Mouse (Mus musculus) neural tube, embryonic 12.5 days (tissue): ENCODE data around the gene Fbxo9. TPM values are rescaled to one million over a fixed set of nuclear protein-coding genes. Genes with fewer than 3 reads are reported as not detected.

ENCODE experiments used
- ATAC-seq: fragments of 200-750 bp; cut with Nextera tagmentation; 2 replicates; pipeline ENCODE4 v1.8.0; 2017; ENCODE audit warnings: low read depth, mild to moderate bottlenecking, moderate TSS enrichment, moderate library complexity; ENCODE audit not compliant: low FRiP score
- H3K27ac ChIP-seq: fragments of 300-500 bp; sonication (generic); 2 replicates; pipeline ENCODE4 v1.5.1; 2016
- H3K27me3 ChIP-seq: fragments of 300-500 bp; sonication (generic); replicated peaks from 2 replicates; pipeline ENCODE4 v1.6.1; 2016; ENCODE audit warnings: mild to moderate bottlenecking
- H3K36me3 ChIP-seq: fragments of 300-500 bp; sonication (generic); 2 replicates; pipeline ENCODE4 v1.6.1; 2016; ENCODE audit warnings: mild to moderate bottlenecking
- H3K4me1 ChIP-seq: fragments of 300-500 bp; sonication (generic); 2 replicates; pipeline ENCODE4 v1.6.1; 2016
- H3K4me2 ChIP-seq: fragments of 300-500 bp; sonication (generic); replicated peaks from 2 replicates; pipeline ENCODE4 v1.6.1; 2016; ENCODE audit warnings: mild to moderate bottlenecking
- H3K4me3 ChIP-seq: fragments of 300-500 bp; sonication (generic); 2 replicates; pipeline ENCODE4 v1.5.1; 2016
- H3K9ac ChIP-seq: fragments of 300-500 bp; sonication (generic); 2 replicates; pipeline ENCODE4 v1.6.1; 2016; ENCODE audit warnings: mild to moderate bottlenecking
- H3K9me3 ChIP-seq: fragments of 300-500 bp; sonication (generic); 2 replicates; pipeline ENCODE4 v1.6.1; 2016; ENCODE audit warnings: mild to moderate bottlenecking
- WGBS: fragments of 180-500 bp; shearing (Covaris S2); methylation state at CpG from one replicate; pipeline ENCODE4 v1.1.7; 2016; 5-methylcytosine and 5-hydroxymethylcytosine counted together
- polyA plus RNA-seq: library from polyadenylated mRNA; unstranded; fragments of >200 nt; fragmentation: Nextera tagmentation; extraction: Ambion mirVana; gene quantifications from 2 replicates; pipeline ENCODE4 v1.2.1, GENCODE M21; 2016

The Fbxo9 gene
- polyA plus RNA-seq, 1 experiment from 2014 or later = 53.4 TPM

- H3K36me3 ChIP-seq = no peaks in the 10 kb centered on the region
- ATAC-seq = no peak
- WGBS = 75% methylated on average over 3 of the region's 3 CpGs
Measured at GRCm38 (mm10) chr9:78054298-78054697, 54.6 kb downstream of the Fbxo9 start.

DNA sequence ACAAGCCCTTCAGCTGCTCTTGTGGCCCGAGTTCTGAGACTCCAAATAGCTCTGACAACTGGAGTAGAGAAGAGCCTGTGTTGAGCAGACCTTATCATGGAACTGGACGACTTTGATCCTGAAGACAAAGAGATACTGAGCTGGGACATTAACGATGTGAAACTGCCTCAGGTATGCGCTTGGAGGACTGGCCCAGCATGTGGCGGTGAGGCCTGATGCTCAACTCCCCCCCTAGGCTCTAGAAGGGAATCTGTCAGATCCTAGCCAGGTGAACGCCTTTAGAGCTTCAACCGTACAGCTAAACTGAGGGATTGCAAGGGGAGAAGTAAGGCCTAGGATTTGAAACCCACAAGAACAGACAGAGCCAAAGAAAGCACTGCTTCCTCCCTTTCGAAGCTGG, 55.0 kb downstream of the Fbxo9 start:
- ATAC-seq = no peak
- Histone ChIP-seq H3K4me1 (no peaks in the 10 kb centered on the region), H3K4me3 (no peak overlapping the region), H3K4me2 (no peak overlapping the region), H3K27me3 (no peaks in the 10 kb centered on the region), H3K9ac (no peak overlapping the region), H3K36me3 (no peaks in the 10 kb centered on the region), H3K9me3 (no peaks in the 10 kb centered on the region), H3K27ac (no peak overlapping the region)
- WGBS = 76% methylated on average over 8 of the region's 8 CpGs

More at GRCm38 (mm10) chr9:78054298-78054697, 54.6 kb downstream of the Fbxo9 start:
- Histone ChIP-seq H3K27ac (no peak overlapping the region), H3K4me2 (no peak overlapping the region), H3K9me3 (no peaks in the 10 kb centered on the region), H3K27me3 (no peaks in the 10 kb centered on the region), H3K4me3 (no peak overlapping the region), H3K4me1 (no peaks in the 10 kb centered on the region), H3K9ac (no peak overlapping the region)

DNA sequence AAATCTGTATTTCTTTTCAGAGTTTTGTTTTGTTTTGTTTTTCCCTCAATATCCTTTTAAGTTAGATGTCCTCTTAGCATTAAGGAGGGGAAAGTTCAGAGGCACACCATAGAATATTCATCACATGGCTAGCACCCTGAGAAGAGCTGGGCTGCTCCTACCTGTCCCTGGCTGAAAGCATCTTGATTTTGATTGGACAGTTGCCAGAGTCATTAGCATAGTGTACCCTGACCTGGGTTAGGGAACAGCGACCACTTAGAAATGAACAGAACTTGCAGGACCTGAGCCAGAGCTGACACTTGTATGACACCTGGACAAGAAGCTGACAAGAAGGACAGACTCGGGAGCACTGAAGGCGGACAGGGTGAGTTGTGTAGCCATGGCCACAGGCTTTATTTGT, 57.2 kb downstream of the Fbxo9 start, which contains the start of gene Gcm1:
Gene Gcm1, plus strand, starts transcription at position 248 of the 400 bp plus-strand sequence.
- Histone ChIP-seq H3K4me1 (no peaks in the 10 kb centered on the region), H3K27me3 (no peaks in the 10 kb centered on the region), H3K36me3 (no peaks in the 10 kb centered on the region), H3K9me3 (no peaks in the 10 kb centered on the region), H3K27ac (no peak within 1 kb of the TSS), H3K9ac (no peak within 1 kb of the TSS), H3K4me2 (no peak within 1 kb of the TSS), H3K4me3 (no peak within 1 kb of the TSS)
- no peak for ATAC-seq
- 56% methylated on average over 3 of the region's 3 CpGs for WGBS

GRCm38 (mm10) chr9:78050452-78050970, 58.4 kb downstream of the Fbxo9 start:
- no peak overlapping the region for H3K9ac ChIP-seq
- no peaks in the 10 kb centered on the region for H3K36me3 ChIP-seq
- H3K4me1 ChIP-seq = no peaks in the 10 kb centered on the region
- H3K27me3 ChIP-seq = no peaks in the 10 kb centered on the region
- H3K27ac ChIP-seq = no peak overlapping the region
- ATAC-seq = no peak
- WGBS = 55% methylated on average over 5 of the region's 5 CpGs
- no peak overlapping the region for H3K4me3 ChIP-seq
- H3K9me3 ChIP-seq = no peaks in the 10 kb centered on the region
- no peak overlapping the region for H3K4me2 ChIP-seq

DNA sequence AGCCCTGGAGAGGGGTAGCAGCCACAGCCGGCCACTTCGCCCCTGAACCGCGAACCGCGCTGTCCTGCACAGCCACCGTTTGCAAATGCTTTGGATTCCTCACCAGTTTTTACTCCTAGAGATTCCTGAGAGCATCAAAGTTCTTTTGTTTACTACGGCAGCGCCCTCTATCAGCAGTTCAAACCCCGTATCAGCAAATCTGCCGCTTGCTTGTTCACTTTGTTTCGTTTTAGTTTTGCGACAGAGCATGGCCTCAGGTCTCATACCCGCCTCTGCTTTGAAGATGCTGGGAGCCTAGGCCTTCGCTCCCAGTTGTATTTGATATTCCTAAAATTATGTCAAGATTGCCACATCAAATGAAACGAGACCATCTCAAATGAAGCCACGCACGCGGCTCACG, 62.1 kb downstream of the Fbxo9 start:
- no peak overlapping the region for H3K4me3 ChIP-seq
- H3K4me2 ChIP-seq = no peak overlapping the region
- H3K4me1 ChIP-seq = no peaks in the 10 kb centered on the region
- no peak for ATAC-seq
- H3K27me3 ChIP-seq = no peaks in the 10 kb centered on the region
- H3K36me3 ChIP-seq = no peaks in the 10 kb centered on the region
- H3K27ac ChIP-seq = no peak overlapping the region
- no peak overlapping the region for H3K9ac ChIP-seq
- H3K9me3 ChIP-seq = no peaks in the 10 kb centered on the region
- WGBS = 60% methylated on average over 20 of the region's 20 CpGs

- Histone ChIP-seq H3K9me3 (no peaks in the 10 kb centered on the region), H3K36me3 (no peaks in the 10 kb centered on the region), H3K4me1 (no peaks in the 10 kb centered on the region), H3K9ac (no peak overlapping the region), H3K27ac (no peak overlapping the region), H3K4me3 (no peak overlapping the region), H3K27me3 (no peaks in the 10 kb centered on the region), H3K4me2 (no peak overlapping the region)
- no peak for ATAC-seq
- 81% methylated on average over 6 of the region's 6 CpGs for WGBS
Measured at GRCm38 (mm10) chr9:78045171-78045570, 63.7 kb downstream of the Fbxo9 start.

DNA sequence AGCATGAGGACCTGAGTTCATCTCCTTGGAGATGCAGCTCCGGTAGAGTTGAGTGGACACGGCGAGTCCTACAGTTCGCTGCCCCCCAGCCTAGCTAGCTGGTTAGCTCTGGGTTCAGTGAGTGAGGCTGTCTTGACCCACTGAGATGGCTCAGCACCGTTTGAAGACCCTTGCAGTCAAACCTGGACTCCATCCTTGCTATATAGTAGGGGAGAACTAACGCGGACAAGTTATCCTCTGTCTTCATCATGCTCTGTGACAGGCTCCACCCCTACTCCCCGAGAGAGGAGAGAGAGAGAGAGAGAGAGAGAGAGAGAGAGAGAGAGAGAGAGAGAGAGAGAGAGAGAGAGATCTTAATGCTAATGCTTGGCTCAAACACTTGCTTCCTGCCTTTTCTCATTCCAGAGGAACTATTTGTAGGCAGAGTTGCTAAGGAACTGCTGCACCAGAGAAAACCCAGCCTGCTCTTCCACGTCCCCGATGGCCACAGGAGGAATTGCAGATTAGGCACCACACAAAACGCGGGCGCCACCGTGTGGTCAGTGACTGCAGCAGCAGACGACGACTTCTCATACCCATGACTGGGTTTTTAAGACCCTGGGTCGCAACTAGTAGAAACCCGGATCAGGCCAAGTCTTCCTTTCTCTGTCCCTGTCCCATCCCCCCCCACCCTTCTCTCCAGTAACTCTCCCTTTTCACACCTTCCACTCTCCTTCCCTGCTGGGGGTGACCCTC, 69.9 kb downstream of the Fbxo9 start:
- Histone ChIP-seq H3K4me3 (no peak overlapping the region), H3K9me3 (no peaks in the 10 kb centered on the region), H3K27ac (no peak overlapping the region), H3K27me3 (no peaks in the 10 kb centered on the region), H3K36me3 (no peaks in the 10 kb centered on the region), H3K4me2 (no peak overlapping the region), H3K9ac (no peak overlapping the region), H3K4me1 (no peaks in the 10 kb centered on the region)
- WGBS = 40% methylated on average over 18 of the region's 18 CpGs
- ATAC-seq = 0 out of 2 replicates have a peak, but pooled peaks have one; percentile 29

DNA sequence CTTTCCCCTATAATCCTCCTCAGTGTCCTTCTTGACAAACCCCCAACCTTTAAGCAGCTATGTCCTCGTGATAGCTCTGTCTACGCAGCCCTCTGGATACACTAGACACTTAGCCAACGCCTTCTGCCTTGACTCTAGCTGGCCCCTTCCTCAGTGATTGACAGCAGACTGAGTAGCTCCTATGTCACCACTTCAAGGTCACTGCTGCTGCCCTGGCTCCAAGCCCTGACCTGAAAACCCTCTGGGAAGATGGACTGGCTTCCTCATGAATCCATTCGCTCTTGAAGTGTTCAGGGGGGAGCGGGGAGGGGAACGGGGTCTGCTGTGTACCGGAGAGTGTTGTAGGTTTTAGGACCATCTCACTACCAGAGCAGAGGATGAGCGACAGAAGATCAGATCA, 73.0 kb downstream of the Fbxo9 start:
- Histone ChIP-seq H3K4me3 (no peak overlapping the region), H3K27ac (no peak overlapping the region), H3K27me3 (no peaks in the 10 kb centered on the region), H3K9ac (no peak overlapping the region), H3K36me3 (no peaks in the 10 kb centered on the region), H3K4me2 (no peak overlapping the region), H3K9me3 (no peaks in the 10 kb centered on the region), H3K4me1 (no peaks in the 10 kb centered on the region)
- no peak for ATAC-seq
- 90% methylated on average over 8 of the region's 8 CpGs for WGBS

DNA sequence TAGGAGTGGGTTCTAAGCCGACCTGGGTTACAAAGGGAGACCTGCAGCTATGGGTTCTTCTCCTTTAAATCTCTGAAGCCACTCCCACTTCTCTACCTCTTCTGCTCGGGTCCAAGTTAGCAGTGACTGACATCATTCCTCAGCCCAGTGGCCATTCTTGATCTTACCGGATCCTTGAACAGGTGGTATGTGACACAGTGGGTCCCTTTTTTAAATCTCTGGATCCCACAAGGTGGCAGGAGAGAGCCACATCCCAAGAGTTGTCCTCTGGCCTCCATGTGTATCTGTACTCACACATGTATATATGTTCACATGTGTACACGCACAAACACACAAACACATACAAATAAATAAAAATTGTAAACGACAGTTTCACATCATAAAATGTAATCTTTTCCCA, 73.6 kb downstream of the Fbxo9 start:
- H3K9me3 ChIP-seq = no peaks in the 10 kb centered on the region
- no peak overlapping the region for H3K27ac ChIP-seq
- no peak overlapping the region for H3K4me2 ChIP-seq
- no peak overlapping the region for H3K9ac ChIP-seq
- no peak overlapping the region for H3K4me3 ChIP-seq
- H3K27me3 ChIP-seq = no peaks in the 10 kb centered on the region
- 82% methylated on average over 5 of the region's 5 CpGs for WGBS
- H3K36me3 ChIP-seq = no peaks in the 10 kb centered on the region
- ATAC-seq = no peak
- H3K4me1 ChIP-seq = no peaks in the 10 kb centered on the region

DNA sequence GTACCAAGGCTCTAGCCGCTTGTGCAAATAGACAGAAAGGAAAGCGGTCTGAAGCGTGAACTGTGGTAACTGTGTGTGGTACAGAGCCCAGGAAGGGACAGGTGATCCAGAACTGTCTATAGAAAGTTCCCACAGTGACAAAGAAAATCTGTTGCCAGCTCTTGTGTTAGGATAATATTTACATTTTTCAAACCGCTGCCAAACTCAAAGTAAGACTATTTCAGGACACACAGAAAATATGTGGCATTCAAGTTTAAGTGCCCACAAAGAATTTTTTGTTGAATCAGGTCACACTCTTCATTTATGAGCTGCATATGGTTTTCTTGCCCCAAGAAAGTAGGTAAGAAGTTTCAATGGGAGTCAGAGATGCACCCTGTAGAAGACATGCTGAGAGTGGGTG, 75.9 kb downstream of the Fbxo9 start:
- no peaks in the 10 kb centered on the region for H3K9me3 ChIP-seq
- H3K27me3 ChIP-seq = no peaks in the 10 kb centered on the region
- H3K36me3 ChIP-seq = no peaks in the 10 kb centered on the region
- no peak overlapping the region for H3K4me3 ChIP-seq
- 90% methylated on average over 4 of the region's 4 CpGs for WGBS
- no peak overlapping the region for H3K27ac ChIP-seq
- no peak overlapping the region for H3K4me2 ChIP-seq
- H3K4me1 ChIP-seq = no peaks in the 10 kb centered on the region
- H3K9ac ChIP-seq = no peak overlapping the region
- no peak for ATAC-seq

Other genes starting within 250 kb of the Fbxo9 start
- 66.4 and 67.9 TPM in 2 replicates for gene Elovl5, start 191.7 kb downstream of the Fbxo9 start, polyA plus RNA-seq
- not detected in 2 replicates for gene Gcm1, start 57.1 kb downstream of the Fbxo9 start, polyA plus RNA-seq
- gene Ick, start 127 bp upstream of the Fbxo9 start, polyA plus RNA-seq = 37.2 and 39.7 TPM in 2 replicates
- gene Gsta4, start 73.7 kb upstream of the Fbxo9 start, polyA plus RNA-seq = 40.2 and 40.3 TPM in 2 replicates
- gene Gsta1, start 121.6 kb upstream of the Fbxo9 start, polyA plus RNA-seq = not detected in 2 replicates
- gene Gm3776, start 148.1 kb upstream of the Fbxo9 start, polyA plus RNA-seq = not detected in 2 replicates
- gene Gm10639, start 180.9 kb upstream of the Fbxo9 start, polyA plus RNA-seq = not detected in 2 replicates
- gene Omt2a, start 205.7 kb upstream of the Fbxo9 start, polyA plus RNA-seq = not detected in 2 replicates
- gene Omt2b, start 218.5 kb upstream of the Fbxo9 start, polyA plus RNA-seq = not detected in 2 replicates
- gene Gsta2, start 246.7 kb upstream of the Fbxo9 start, polyA plus RNA-seq = not detected in 2 replicates